Mouse (Mus musculus): ENCODE measurements at regions not wholly inside any gene's neighbourhood (a gene's known extent, or its start where the extent isn't known, plus 50 kb on each side); places are given as distances from the start of the nearest gene placed in this dataset.

DNA sequence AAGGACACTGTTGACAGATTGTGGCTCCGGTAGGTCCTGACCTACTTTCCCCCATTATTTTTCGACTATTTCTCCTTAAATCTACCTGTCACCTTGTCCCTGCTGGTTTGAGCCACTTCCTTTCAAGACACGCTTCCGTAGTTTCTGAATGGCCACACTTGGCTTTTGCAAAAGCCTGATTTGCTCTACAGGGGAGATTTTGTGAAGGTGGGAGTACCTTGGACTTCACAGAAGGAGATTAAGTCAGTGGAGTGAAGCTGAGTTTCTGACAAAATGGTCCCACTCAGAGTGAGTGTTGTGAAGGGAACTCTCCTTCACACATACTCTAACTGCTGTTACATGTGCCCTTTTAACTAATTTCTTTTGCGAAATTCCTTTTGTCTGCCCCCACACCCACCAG lies 157.0 kb upstream of the 4931417E11Rik start:
- no peak for TF ChIP-seq MAFK (IDR thresholded peaks at IDR 0.05; ENCODE audit: insufficient read depth, low read depth, low read length)
- no peak for TF ChIP-seq ZNF384 (IDR thresholded peaks at IDR 0.05; ENCODE audit: low read depth, low read length)
- TF ChIP-seq ZC3H11A (IDR thresholded peaks at IDR 0.05; ENCODE audit: borderline replicate concordance, low read depth, low read length) = no peak
